Mouse (Mus musculus) forebrain, embryonic 11.5 days (tissue): ENCODE data around the gene Hoxb6. TPM values are rescaled to one million over a fixed set of nuclear protein-coding genes. Genes with fewer than 3 reads are reported as not detected.

Experiments
- ATAC-seq: fragments of 200-750 bp; cut with Nextera tagmentation; replicated peaks from 2 replicates; pipeline ENCODE4 v1.8.0; 2017; ENCODE audit warnings: moderate TSS enrichment; ENCODE audit not compliant: low FRiP score
- DNase-seq: peaks from one replicate; pipeline ENCODE4 v3.0.0-alpha.2; 2017; ENCODE audit warnings: low spot score
- H3K27ac ChIP-seq: fragments of 300-500 bp; sonication (generic); 2 replicates; pipeline ENCODE4 v1.5.1; 2014; ENCODE audit warnings: low read depth, low read length
- H3K27me3 ChIP-seq: fragments of 300-500 bp; sonication (generic); 2 replicates; pipeline ENCODE4 v1.6.1; 2014; ENCODE audit warnings: mild to moderate bottlenecking, low read length, mixed read lengths; ENCODE audit not compliant: control insufficient read depth, insufficient read depth
- H3K36me3 ChIP-seq: fragments of 300-500 bp; sonication (generic); 2 replicates; pipeline ENCODE4 v1.6.1; 2014; ENCODE audit warnings: mild to moderate bottlenecking, low read length, moderate library complexity, mixed read lengths; ENCODE audit not compliant: control insufficient read depth, insufficient read depth
- H3K4me1 ChIP-seq: fragments of 300-500 bp; sonication (generic); replicated peaks from 2 replicates; pipeline ENCODE4 v1.6.1; 2014; ENCODE audit warnings: low read length, mixed read lengths; ENCODE audit not compliant: control insufficient read depth, insufficient read depth
- H3K4me2 ChIP-seq: fragments of 300-500 bp; sonication (generic); 2 replicates; pipeline ENCODE4 v1.6.1; 2014; ENCODE audit warnings: low read depth, mild to moderate bottlenecking, low read length, moderate library complexity, mixed read lengths; ENCODE audit not compliant: severe bottlenecking
- H3K4me3 ChIP-seq: fragments of 300-500 bp; sonication (generic); 2 replicates; pipeline ENCODE4 v1.5.1; 2014; ENCODE audit warnings: low read depth, low read length
- H3K9ac ChIP-seq: fragments of 300-500 bp; sonication (generic); 2 replicates; pipeline ENCODE4 v1.6.1; 2014; ENCODE audit warnings: low read length
- H3K9me3 ChIP-seq: fragments of 300-500 bp; sonication (generic); 2 replicates; pipeline ENCODE4 v1.6.1; 2016; ENCODE audit warnings: low read length, mixed read lengths; ENCODE audit not compliant: control insufficient read depth
- WGBS: fragments of 180-500 bp; shearing (Covaris S2); extraction: QIAGEN DNeasy Blood & Tissue Kit; methylation state at CpG from one replicate; pipeline ENCODE4 v1.1.7; 2014; 5-methylcytosine and 5-hydroxymethylcytosine counted together
- polyA plus RNA-seq: library from polyadenylated mRNA; unstranded; fragments of >200 nt; fragmentation: Nextera tagmentation; extraction: Ambion mirVana; gene quantifications from 2 replicates; pipeline ENCODE4 v1.2.1, GENCODE M21; 2014

The Hoxb6 gene
- polyA plus RNA-seq, 1 experiment from 2014 or later = not detected

- no peak overlapping the region for H3K27ac ChIP-seq
- DNase-seq (no peak), ATAC-seq (no peak)
- no peaks in the 10 kb centered on the region for H3K9me3 ChIP-seq
- 1% methylated on average over 29 of the region's 30 CpGs for WGBS
- H3K36me3 ChIP-seq = no peaks in the 10 kb centered on the region
- no peak overlapping the region for H3K4me2 ChIP-seq
- no peaks in the 10 kb centered on the region for H3K4me1 ChIP-seq
- H3K4me3 ChIP-seq = no peak overlapping the region
- no peak overlapping the region for H3K9ac ChIP-seq
- H3K27me3 ChIP-seq = peaks cover 97% of the 10 kb centered on the region
Measured at GRCm38 (mm10) chr11:96295092-96295835, 3.0 kb downstream of the Hoxb6 start.

DNA sequence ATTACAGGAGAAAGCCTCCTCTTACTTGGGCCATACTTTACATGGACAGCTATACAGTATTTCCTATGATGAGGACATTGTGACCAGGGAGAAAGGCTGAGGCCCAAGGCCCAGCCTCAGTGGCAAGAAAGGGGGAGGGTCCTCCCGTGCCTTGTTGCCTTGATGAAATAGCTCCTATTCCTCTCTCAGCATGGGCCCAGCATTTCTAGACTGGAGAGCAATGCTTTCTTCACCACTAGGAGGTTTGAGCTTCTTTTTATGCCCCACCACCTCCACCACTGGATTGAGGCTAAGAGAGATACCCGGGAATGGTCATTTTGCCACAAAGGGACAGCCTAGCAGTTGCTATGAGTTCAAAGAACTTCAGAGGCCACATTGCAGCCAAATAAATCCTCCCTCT is 4.7 kb downstream of the Hoxb6 start:
- no peak overlapping the region for H3K4me2 ChIP-seq
- no peaks in the 10 kb centered on the region for H3K9me3 ChIP-seq
- H3K4me1 ChIP-seq = no peaks in the 10 kb centered on the region
- no peak overlapping the region for H3K27ac ChIP-seq
- no peak overlapping the region for H3K4me3 ChIP-seq
- no peak overlapping the region for H3K9ac ChIP-seq
- WGBS = 0% methylated on average over 2 of the region's 2 CpGs
- H3K36me3 ChIP-seq = no peaks in the 10 kb centered on the region
- ATAC-seq (no peak), DNase-seq (no peak)
- peaks cover 100% of the 10 kb centered on the region for H3K27me3 ChIP-seq

DNA sequence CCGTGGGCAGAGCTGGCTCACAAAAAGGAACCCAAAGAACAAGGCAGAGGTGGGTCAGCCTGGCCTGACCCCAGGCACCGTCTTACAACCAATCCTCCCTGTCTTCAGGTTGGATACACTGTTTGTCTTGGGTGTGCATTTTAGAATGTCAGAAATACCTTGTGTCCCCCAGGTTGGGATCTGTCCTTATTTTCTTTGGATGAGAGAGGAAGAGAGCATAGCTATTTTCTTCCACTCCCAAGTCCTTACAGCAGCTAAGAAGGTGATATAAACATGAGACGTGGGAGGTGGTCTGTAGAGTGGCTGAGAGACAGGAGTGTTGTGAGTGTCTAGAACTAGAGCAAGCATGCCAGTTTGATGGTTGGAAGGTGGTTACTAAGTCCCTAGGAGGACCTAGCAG is 5.2 kb downstream of the Hoxb6 start:
- no peak for ATAC-seq
- no peak overlapping the region for H3K27ac ChIP-seq
- H3K4me1 ChIP-seq = no peaks in the 10 kb centered on the region
- H3K4me3 ChIP-seq = no peak overlapping the region
- no peaks in the 10 kb centered on the region for H3K36me3 ChIP-seq
- H3K9me3 ChIP-seq = no peaks in the 10 kb centered on the region
- DNase-seq = no peak
- 2% methylated on average over 3 of the region's 3 CpGs for WGBS
- no peak overlapping the region for H3K9ac ChIP-seq
- peaks cover 100% of the 10 kb centered on the region for H3K27me3 ChIP-seq
- H3K4me2 ChIP-seq = no peak overlapping the region

DNA sequence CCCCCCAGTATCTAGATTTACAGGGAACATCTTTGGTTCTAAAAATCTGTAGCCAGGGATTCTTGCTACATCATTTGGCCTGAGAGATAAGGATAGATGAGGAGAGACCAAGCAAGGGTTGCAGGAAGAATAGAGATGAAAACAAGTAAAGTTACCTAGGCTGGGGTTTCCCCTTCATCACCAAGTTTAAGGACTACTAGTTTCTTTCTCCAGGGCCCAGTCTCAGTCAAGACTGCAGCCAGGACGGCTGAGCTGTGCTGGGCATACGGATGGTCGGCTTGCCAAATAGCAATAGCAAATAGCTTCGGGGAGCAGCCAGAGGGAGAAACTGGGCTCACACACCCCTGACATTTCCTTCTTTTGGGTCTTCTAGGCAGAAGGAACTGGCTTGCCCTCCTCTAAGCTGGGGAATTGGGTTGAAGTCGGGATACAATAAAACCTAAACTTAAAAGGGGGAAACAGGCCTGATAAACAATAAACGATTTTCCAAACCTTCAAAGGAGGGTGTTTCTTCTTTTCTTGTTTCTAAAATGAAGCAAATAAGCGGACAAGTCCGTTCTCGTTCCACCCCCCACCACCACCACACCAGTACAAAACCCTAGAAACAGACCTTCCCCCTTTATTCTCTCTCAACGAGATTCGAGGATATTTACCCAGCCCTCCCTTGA is 5.8 kb downstream of the Hoxb6 start:
- Histone ChIP-seq H3K27ac (no peak overlapping the region), H3K4me3 (no peak overlapping the region), H3K9me3 (no peaks in the 10 kb centered on the region), H3K4me1 (no peaks in the 10 kb centered on the region; the same call in 1 of the 2 replicates), H3K36me3 (no peaks in the 10 kb centered on the region), H3K4me2 (no peak overlapping the region), H3K9ac (no peak overlapping the region), H3K27me3 (peaks cover 100% of the 10 kb centered on the region)
- ATAC-seq = no peak
- WGBS = 4% methylated on average over 11 of the region's 11 CpGs
- DNase-seq = no peak

- no peak overlapping the region for H3K4me2 ChIP-seq
- ATAC-seq (no peak), DNase-seq (no peak)
- no peak overlapping the region for H3K4me3 ChIP-seq
- H3K27me3 ChIP-seq = peaks cover 100% of the 10 kb centered on the region
- no peak overlapping the region for H3K27ac ChIP-seq
- H3K36me3 ChIP-seq = no peaks in the 10 kb centered on the region
- WGBS = under 1% methylated on average over 66 of the region's 66 CpGs
- peaks cover 3% of the 10 kb centered on the region; the same call in 1 of the 2 replicates for H3K4me1 ChIP-seq
- no peaks in the 10 kb centered on the region for H3K9me3 ChIP-seq
- H3K9ac ChIP-seq = no peak overlapping the region
Measured at GRCm38 (mm10) chr11:96298895-96299667, 6.8 kb downstream of the Hoxb6 start.

DNA sequence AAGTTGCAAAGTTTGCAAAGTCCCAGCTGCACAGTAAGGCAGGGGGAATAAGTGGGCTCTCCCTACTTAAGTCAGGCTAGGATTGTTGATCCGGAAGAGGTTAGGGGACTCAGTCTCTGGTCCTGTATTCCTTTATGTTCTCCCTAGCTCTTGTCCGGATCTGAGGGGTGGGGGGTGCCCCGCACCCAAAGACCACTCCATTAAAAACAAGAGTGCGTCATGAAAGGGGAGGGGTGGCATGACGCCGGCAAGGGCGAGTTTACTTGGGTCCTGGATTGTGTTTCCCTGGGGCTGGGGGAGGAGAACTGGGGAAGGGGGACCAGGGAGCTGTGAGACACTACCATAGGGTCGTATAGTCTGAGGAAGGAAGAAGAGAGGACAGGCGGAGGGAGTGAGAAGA is 7.5 kb downstream of the Hoxb6 start:
- Histone ChIP-seq H3K27ac (no peak overlapping the region), H3K9me3 (no peaks in the 10 kb centered on the region), H3K9ac (no peak overlapping the region), H3K4me1 (peaks cover 3% of the 10 kb centered on the region; the same call in 1 of the 2 replicates), H3K27me3 (peaks cover 100% of the 10 kb centered on the region), H3K4me3 (no peak overlapping the region), H3K36me3 (no peaks in the 10 kb centered on the region), H3K4me2 (no peak overlapping the region)
- WGBS = 0% methylated on average over 9 of the region's 9 CpGs
- DNase-seq (no peak), ATAC-seq (no peak)

DNA sequence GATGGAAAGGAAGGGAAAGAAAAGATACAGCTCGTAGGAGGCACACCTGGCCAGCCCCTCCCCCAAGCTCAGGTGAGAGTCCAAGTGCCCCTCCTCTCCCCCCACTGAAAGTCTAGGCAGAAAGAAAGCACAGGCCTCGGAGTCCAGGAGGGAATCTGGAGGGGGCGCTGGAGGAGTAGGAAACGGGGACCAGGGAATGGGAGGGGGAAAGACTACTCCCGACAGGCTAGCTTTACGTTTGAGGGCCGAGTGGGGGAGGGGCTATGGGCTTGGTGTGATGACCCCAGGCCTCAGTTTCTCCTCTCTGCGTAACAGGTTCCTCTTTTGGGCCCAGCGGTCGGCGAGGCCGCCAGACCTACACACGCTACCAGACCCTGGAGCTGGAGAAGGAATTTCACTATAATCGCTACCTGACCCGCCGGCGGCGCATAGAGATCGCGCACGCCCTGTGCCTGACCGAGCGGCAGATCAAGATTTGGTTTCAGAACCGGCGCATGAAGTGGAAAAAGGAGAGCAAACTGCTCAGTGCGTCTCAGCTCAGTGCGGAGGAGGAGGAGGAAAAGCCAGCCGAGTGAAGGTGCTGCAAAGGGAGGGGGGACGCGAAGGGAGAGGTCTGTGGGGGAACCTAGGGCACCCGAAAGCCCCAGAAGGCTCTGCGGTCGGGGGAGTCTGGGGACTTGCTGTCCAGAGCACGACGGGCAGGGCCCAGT is 8.2 kb downstream of the Hoxb6 start:
- Histone ChIP-seq H3K4me2 (no peak overlapping the region), H3K36me3 (no peaks in the 10 kb centered on the region), H3K27ac (no peak overlapping the region), H3K4me3 (no peak overlapping the region), H3K4me1 (peaks cover 3% of the 10 kb centered on the region; the same call in 1 of the 2 replicates), H3K9ac (no peak overlapping the region), H3K27me3 (peaks cover 100% of the 10 kb centered on the region), H3K9me3 (no peaks in the 10 kb centered on the region)
- 1% methylated on average over 35 of the region's 35 CpGs for WGBS
- ATAC-seq (no peak), DNase-seq (no peak)

DNA sequence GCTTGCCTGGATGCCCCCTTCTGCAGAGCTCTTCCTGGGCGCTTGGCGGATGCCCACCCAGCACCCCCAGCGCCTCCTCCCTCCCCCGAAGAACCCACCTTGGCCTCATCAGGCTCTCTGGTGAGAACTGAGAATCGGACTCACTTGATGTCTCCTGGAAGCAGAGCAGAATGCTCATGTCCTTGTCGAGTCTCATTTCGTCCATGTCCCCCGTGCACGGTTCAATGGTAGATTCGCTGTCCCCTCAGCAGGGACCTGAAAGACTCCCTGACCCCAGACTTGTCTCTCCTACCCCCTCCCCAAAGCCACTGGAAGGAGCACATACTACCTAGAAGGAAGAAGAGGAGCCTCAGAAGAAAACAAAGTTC is 8.8 kb downstream of the Hoxb6 start:
- Histone ChIP-seq H3K27ac (no peak overlapping the region), H3K9me3 (no peaks in the 10 kb centered on the region), H3K27me3 (peaks cover 100% of the 10 kb centered on the region), H3K4me3 (no peak overlapping the region), H3K4me1 (peaks cover 3% of the 10 kb centered on the region; the same call in 1 of the 2 replicates), H3K4me2 (no peak overlapping the region), H3K9ac (no peak overlapping the region), H3K36me3 (no peaks in the 10 kb centered on the region)
- no peak for ATAC-seq
- WGBS = 2% methylated on average over 10 of the region's 10 CpGs
- no peak for DNase-seq
